Mouse (Mus musculus) cerebellum, adult 2 months (tissue): Measurements from ENCODE around the gene Arhgef2.

Source experiments
- CTCF ChIP-seq: fragments of 200-500 bp; IDR thresholded peaks from 2 replicates; pipeline ENCODE4 v1.5.1; 2011; ENCODE audit warnings: low read depth, mild to moderate bottlenecking, control low read depth, low read length, moderate library complexity, borderline replicate concordance; ENCODE audit not compliant: insufficient read depth
- POLR2A ChIP-seq: fragments of 200-500 bp; IDR thresholded peaks from 2 replicates; pipeline ENCODE4 v1.6.1; 2011; ENCODE audit warnings: low read length, control low read depth, borderline replicate concordance; ENCODE audit not compliant: insufficient read depth

- TF ChIP-seq CTCF (no peak), POLR2A (no peak)
These were observed 19.8 kb downstream of the Arhgef2 start for GRCm38 (mm10) chr3:88625531-88625930.
